Mouse (Mus musculus) embryo, embryonic 9.5 days (tissue): Measurements from ENCODE around the gene Clp1.

ENCODE experiments used
- DNase-seq: peaks from one replicate; pipeline ENCODE4 v3.0.0-alpha.2; 2017; ENCODE audit errors: extremely low spot score

Gene Clp1

DNA sequence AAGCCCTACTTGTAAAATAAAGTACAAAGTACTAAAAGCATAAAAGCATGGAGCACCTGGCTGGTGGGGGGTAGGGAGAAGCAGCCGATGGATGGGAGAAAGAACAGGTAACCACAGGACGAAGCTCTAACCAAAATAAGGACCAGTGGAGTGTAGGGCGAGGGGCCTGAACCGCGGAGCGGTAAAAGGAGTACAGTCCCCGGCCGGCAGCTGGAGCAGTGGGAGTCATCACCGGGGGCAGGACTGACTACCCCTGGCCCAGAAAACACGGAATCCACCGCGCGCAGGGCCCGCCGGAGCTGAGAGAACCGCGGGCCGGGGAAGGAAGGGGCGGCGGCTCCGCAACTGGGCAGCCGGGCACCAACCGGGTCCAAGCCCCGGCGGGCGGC is 12.7 kb downstream of the Clp1 start:
- DNase-seq: no peak

DNA sequence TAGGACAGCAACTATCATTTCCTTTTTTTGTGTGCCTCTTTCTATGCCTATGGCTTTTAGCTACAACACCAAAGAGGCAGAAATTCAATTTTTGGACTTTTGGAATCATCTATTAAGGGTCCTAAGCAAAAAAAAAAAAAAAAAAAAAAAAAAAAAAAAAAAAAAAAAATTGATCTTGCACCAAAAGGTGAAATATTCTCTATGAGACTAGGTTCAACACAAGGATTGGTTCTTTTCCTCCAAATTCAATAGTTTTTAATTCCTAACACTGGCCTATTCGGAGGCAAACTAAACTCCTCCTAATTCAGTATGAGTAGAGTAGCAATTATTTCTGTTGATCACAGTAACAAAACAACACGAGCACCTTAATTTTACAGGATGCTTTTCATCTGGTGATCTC is 15.3 kb downstream of the Clp1 start:
- DNase-seq: no peak

DNA sequence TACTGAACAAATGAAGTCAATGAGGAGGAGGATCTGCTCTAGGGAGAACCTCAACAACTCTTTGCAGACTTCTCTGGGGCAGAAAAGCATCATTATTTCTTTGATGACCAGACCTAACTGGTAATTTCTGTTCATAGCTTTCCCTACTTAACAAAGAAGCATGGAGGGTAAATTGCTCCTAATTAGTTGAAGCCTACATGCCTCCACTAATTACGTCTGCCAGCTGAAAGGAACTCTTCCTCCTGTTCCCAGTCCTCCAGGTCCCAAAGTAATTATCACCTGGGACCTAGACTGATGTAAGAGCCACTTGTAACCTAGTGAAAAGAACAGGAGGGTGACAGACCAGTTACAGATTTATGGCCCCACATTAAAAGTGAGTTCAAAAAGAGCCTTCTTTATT is 19.6 kb downstream of the Clp1 start:
- no peak for DNase-seq

DNA sequence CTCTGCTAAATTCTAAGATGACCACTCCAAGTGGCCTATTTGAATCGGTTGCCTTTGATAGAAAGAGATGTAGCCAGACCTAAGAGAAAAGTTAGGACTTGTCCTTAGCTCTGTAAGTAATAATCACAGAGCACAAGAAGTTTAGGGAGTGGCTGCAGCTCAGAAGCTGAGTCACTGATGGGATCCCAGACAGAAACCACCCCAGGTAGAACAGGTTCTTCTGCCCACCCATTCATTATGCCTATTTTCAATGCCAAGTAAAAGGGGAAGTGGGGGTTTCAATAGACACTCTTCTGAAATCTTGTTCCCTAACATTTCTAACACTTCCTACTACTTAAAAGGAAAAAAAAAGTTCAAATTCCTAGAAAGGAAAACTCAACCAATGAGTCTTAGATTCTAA is 21.9 kb downstream of the Clp1 start:
- no peak for DNase-seq

DNA sequence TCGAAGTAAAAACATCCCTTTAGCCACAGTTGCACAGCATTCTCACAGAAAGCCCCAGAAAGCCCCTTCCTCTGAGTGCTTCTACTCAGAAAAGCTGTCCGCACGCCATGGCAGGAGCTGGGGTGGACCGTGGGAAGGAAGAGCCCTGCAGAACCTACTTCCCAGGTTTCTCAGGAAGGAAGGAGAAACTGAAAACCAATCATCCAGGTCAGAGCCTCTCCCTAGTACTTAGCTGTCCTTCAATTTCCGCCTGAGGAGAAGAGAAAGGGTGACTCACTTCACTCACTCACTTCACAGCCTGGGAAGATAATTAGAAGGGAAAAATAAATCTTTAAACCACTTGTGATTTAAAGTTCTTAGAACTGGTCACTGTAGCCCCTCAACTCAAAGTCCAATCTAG is 22.8 kb downstream of the Clp1 start:
- DNase-seq: no peak

DNA sequence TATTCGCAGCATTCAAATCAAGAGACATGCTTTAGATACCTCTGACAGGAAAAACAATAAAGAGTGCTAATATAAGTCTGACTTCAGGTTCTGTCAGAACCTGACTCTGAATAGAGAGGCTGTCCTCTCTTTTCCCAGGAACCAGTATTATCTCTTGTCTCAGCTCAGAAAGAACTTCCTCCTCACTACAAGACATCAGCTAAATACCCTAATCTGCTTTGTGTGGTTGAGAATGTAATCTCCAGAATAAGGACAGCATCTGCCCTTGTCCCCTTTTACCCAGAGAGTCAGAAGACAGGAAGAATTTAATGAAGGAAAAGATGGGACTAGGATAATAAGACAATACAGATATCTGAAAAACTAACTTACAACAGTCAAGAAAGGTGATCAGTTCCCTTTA is 23.7 kb downstream of the Clp1 start:
- no peak for DNase-seq

DNA sequence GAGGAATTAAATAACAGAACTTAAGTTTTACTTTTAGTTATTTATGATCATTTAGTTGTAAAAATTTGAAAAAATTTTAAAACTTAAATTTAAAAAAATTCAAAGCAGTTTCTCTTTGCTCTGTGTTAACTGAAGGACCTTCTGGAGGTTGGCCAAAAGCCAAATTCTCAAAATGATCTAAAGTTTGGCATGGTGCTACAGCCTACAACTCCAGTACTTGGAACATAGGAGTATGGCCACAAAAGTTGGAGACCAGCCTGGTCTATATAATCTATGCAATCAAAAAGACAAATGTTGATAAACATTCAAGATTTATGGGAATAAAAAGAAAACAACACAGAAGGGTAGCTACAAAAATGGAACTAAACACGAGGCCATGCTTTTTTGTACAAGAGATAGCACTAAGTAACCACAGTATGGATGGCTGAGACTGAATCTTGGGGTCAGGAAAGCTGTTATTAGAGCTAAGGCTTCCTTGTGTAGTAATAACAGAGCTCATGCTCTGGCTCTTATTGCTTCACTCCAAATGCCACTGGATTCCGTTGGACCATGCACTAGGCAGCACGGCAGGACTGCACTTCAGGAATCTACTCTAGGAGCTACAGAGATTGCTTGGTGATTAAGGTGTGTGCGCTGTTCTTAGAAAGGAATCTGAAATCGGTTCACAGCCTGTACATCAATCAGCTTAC is 32.0 kb downstream of the Clp1 start:
- DNase-seq: no peak

DNA sequence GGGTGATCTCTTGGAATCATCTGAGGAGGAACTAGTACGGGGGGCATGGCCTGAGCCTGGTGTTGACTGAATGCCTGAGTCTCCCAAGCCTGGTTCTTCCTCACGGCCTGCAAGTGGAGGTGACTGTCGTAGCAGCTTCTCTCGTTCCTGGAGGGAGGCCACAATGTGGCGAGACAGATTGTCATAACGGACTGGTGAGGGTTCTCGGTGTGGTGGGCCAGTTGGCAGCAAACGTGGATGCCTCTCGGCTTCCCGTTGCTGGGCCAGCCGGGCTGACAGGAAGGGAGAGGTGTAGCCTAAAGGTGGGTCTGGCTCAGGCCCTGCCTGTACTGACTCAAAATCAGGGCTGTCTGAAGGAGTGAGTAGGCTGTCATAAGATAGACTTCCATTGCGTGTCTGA is 37.1 kb downstream of the Clp1 start:
- no peak for DNase-seq

DNA sequence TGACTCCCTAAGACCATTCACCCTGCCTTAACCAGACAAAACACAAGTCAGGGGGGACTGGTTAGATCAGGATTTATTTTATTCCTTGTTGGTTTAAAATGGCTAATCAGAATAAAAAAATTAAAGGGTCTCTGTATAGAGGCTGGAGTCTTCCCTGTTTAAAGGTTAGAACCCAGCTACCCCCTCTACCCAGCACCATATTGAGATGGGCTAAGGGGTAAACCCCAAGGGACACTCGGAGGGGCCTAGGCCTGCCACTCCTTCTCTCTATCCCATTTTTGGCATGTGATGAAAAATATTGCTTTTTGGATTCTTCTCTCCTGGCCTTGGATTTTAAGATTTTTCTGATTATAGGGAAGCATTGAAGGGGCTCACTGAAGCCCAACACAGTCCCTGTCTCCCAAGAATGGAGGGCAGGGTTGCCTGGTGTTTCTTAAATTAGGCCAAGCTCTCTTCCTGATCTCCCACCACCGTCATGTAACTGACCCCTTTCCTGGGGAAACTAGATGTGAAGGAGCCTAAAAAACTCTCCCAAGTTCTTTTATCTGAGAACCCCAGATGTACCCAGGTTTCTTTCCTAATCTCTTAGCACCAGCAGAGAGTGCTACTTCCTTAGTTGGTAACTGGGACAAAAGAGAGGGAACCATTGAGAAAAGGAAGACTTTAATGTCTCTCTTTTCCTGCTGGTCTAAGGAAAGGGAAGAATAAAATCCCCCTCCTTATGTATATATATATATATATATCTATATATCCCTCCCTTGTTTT is 38.9 kb downstream of the Clp1 start:
- DNase-seq: no peak

DNA sequence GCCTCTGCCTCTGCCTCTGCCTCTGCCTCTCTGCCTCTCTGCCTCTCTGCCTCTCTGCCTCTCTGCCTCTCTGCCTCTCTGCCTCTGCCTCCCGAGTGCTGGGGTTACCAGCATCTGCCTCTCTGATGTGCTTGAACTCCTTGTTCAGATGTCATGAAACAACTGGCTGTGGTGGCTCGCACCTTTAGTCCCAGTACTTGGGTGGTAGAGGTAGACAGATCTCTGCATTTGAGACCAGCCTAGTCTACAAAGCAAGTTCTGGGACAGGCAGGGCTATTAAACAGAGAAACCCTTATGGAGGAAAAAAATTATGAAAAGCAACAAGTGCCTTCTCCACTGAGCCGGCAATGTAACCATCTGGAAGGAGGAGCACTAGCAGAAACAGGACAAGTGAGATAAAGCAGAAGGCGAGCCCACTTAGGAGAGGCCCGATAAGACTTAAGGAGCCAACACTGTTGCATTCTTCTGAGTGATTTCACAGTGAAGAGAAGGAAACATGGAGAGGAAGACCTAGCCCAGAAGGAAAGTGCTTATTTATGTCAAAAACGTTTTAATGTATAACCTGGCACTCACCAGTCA is 44.5 kb downstream of the Clp1 start:
- no peak for DNase-seq

DNA sequence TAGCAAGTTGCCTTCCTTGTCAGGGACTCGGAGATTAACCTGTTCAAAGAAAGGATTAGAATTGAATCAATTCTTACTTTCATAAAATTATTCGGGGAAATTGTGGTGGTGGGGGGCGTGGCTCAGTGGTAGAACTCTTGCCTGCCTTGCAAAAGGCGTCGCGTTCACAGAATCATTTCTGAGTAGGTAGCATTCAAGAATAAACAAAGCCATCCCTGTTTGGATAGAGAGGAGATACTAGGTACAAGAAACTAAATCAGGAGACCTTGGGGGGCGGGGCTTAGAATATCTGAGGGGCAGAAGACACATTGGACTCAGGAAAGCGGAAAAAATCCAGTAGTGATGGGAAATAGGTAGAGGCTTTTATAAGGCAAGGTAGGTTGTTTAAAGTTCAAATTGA is 48.1 kb downstream of the Clp1 start, which contains the start of gene Tmx2:
Tmx2 (minus strand) TSS at position 125 of the 400 bp plus-strand sequence.
- no peak for DNase-seq

DNA sequence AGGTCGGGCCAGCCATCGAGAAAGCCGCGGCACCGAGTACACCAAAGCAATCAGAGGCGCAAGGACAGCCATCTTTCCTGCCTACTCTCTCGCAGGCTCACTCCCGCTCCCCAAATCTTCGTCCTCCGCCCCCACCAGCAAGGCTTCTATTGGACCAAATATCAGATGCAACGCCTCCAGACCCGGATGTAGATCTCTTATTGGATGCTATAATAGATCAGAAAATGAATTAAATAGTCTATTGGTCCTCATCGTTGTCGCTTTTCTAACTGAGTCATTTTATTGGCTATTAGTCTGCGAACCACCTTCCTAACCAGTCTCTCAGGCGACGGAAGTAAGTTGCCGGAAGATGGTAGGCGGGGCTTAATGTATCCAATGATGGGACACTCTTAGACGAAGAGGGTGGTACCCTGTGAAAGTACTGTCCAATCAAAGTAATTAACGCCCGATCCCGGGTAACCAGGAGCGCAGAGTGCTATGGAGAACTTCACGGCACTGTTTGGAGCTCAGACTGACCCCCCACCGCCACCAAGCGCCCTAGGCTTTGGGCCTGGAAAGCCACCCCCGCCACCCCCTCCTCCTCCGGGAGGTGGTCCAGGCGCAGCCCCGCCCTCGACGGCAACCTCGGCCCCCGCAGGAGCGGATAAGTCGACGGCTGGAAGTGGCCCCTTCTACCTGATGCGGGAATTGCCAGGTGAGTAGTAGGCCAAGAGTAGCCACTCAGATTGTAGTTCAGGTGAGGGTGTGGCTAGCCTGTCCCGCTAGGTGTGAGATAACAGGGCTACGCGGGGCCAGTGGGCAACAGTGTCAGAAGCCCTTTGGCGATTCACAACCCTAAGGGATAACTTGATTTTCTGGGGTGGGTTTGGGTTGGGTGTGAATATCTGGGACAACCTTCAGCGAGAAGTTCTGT is 48.9 kb downstream of the Clp1 start, which contains the start of the genes Gm28635 and Med19:
Gm28635 (minus strand) TSS at position 74 of the 913 bp plus-strand sequence.
Med19 (plus strand) TSS at position 435 of the 913 bp plus-strand sequence.
- peak; percentile 91 for DNase-seq

DNA sequence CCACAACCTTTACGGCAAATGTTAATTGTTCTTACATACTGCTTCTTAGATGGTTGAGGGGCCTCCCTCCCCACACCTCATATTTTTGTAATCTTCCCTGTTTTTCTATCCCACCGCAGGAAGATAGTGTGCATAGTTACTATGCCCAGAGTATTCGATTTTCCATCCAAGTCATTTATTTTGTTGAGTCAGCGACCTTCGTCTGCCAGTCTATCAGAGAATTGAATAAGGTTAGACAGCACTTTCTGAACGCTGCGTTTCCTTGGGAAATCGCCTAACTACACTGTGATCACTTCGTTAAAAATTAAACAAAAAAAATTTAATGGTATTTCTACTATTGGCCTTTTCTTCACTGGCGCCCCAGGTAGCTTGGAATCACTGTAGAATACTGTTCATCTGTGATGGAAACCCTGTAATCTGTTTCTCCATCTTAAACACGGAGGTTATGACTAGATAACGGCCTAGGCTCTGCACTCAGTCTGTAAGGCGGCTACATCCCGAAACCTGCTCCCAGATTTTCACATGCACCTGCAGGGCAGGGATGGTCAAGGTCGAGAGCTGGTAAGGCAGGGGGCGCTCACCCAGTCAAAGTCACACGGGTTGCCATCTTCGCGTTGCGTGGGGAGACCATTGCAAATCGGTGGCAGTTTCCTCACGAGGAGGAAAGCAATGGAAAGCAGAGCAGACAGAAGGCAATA is 49.7 kb downstream of the Clp1 start:
- peak; percentile 72 for DNase-seq
